Mouse (Mus musculus) limb, embryonic 14.5 days (tissue): ENCODE results near the gene Orc3. TPM values are rescaled to one million over a fixed set of nuclear protein-coding genes. Genes with fewer than 3 reads are reported as not detected.

Experiments
- ATAC-seq: fragments of 200-750 bp; cut with Nextera tagmentation; 2 replicates; pipeline ENCODE4 v1.8.0; 2017; ENCODE audit warnings: low read depth, moderate number of reproducible peaks, moderate TSS enrichment; ENCODE audit not compliant: low FRiP score
- DNase-seq: peaks from one replicate; pipeline ENCODE4 v3.0.0-alpha.2; 2015; ENCODE audit warnings: low spot score
- H3K27ac ChIP-seq: fragments of 300-500 bp; sonication (generic); replicated peaks from 2 replicates; pipeline ENCODE4 v1.5.1; 2014; ENCODE audit warnings: low read depth, mild to moderate bottlenecking, low read length, moderate library complexity, mixed read lengths
- H3K27me3 ChIP-seq: fragments of 300-500 bp; sonication (generic); 2 replicates; pipeline ENCODE4 v1.6.1; 2014; ENCODE audit warnings: low read length, mixed read lengths; ENCODE audit not compliant: control insufficient read depth, insufficient read depth
- H3K36me3 ChIP-seq: fragments of 300-500 bp; sonication (generic); 2 replicates; pipeline ENCODE4 v1.6.1; 2014; ENCODE audit warnings: mild to moderate bottlenecking, low read length, moderate library complexity, mixed read lengths; ENCODE audit not compliant: control insufficient read depth, insufficient read depth
- H3K4me1 ChIP-seq: fragments of 300-500 bp; sonication (generic); 2 replicates; pipeline ENCODE4 v1.6.1; 2014; ENCODE audit warnings: antibody characterized with exemption, low read length, mixed read lengths; ENCODE audit not compliant: control insufficient read depth, insufficient read depth
- H3K4me2 ChIP-seq: fragments of 300-500 bp; sonication (generic); replicated peaks from 2 replicates; pipeline ENCODE4 v1.6.1; 2014; ENCODE audit warnings: low read depth, mild to moderate bottlenecking, low read length, moderate library complexity; ENCODE audit not compliant: severe bottlenecking
- H3K4me3 ChIP-seq: fragments of 300-500 bp; sonication (generic); replicated peaks from 2 replicates; pipeline ENCODE4 v1.5.1; 2014; ENCODE audit warnings: low read length
- H3K9ac ChIP-seq: fragments of 300-500 bp; sonication (generic); 2 replicates; pipeline ENCODE4 v1.6.1; 2014; ENCODE audit warnings: mild to moderate bottlenecking, low read depth, low read length, moderate library complexity; ENCODE audit not compliant: severe bottlenecking
- H3K9me3 ChIP-seq: fragments of 300-500 bp; sonication (generic); 2 replicates; pipeline ENCODE4 v1.6.1; 2016; ENCODE audit warnings: low read length; ENCODE audit not compliant: control insufficient read depth
- POLR2A ChIP-seq: fragments of 200-500 bp; IDR thresholded peaks from 2 replicates; pipeline ENCODE4 v1.8.0; 2012; ENCODE audit warnings: inconsistent platforms, mild to moderate bottlenecking, moderate library complexity, borderline replicate concordance; ENCODE audit not compliant: insufficient read depth, insufficient read length; ENCODE audit errors: extremely low read depth
- WGBS: fragments of 180-500 bp; shearing (Covaris S2); extraction: QIAGEN DNeasy Blood & Tissue Kit; methylation state at CpG from one replicate; pipeline ENCODE4 v1.1.7; 2014; 5-methylcytosine and 5-hydroxymethylcytosine counted together
- polyA plus RNA-seq, 2 experiments: library from polyadenylated mRNA; depleted of rRNA in 1 of 2; stranded (reverse) in 1 of 2; unstranded in 1 of 2; fragments of >200 nt; fragmentation: Nextera tagmentation in 1 of 2; extraction: Ambion mirVana in 1 of 2; gene quantifications; 2 replicates each; pipeline versions ENCODE4 v1.2.1 to v1.2.3; 2012 to 2014

Orc3 gene
- polyA plus RNA-seq, 2 experiments: 59.4 to 93.3 TPM

GRCm38 (mm10) chr4:34551966-34552365, 62.8 kb downstream of the Orc3 start:
- Histone ChIP-seq H3K36me3 (no peaks in the 10 kb centered on the region), H3K9ac (peak overlapping the region; percentile 98), H3K4me1 (peaks cover 17% of the 10 kb centered on the region), H3K27me3 (no peaks in the 10 kb centered on the region), H3K4me2 (peak overlapping the region; percentile 55), H3K27ac (no peak overlapping the region), H3K4me3 (peak overlapping the region; percentile 97), H3K9me3 (no peaks in the 10 kb centered on the region)
- ATAC-seq: no peak
- no peak for DNase-seq
- 10% methylated on average over 3 of the region's 3 CpGs for WGBS
- TF ChIP-seq POLR2A: no peak

- Histone ChIP-seq H3K4me2 (peak overlapping the region; percentile 55), H3K27ac (peak overlapping the region; percentile 94), H3K27me3 (no peaks in the 10 kb centered on the region), H3K4me1 (peaks cover 17% of the 10 kb centered on the region), H3K36me3 (no peaks in the 10 kb centered on the region), H3K9ac (peak overlapping the region; percentile 98), H3K9me3 (no peaks in the 10 kb centered on the region), H3K4me3 (peak overlapping the region; percentile 97)
- peak; percentile 88 for DNase-seq
- no peak for TF ChIP-seq POLR2A
- peak; percentile 41; the same call in 1 of the 2 replicates for ATAC-seq
- under 1% methylated on average over 36 of the region's 50 CpGs for WGBS
These were observed 63.5 kb downstream of the Orc3 start for GRCm38 (mm10) chr4:34551098-34551809.

GRCm38 (mm10) chr4:34550748-34551097, 64.0 kb downstream of the Orc3 start, which contains the start of gene Akirin2:
Gene Akirin2 (plus strand): TSS chr4:34550937.
- WGBS: under 1% methylated on average over 37 of the region's 53 CpGs
- H3K9ac ChIP-seq: peak within 1 kb of the TSS; percentile 98
- DNase-seq: no peak
- H3K4me2 ChIP-seq: peak within 1 kb of the TSS; percentile 55
- peak; percentile 53 for ATAC-seq
- no peak for TF ChIP-seq POLR2A
- no peaks in the 10 kb centered on the region for H3K27me3 ChIP-seq
- peak within 1 kb of the TSS; percentile 97 for H3K4me3 ChIP-seq
- no peaks in the 10 kb centered on the region for H3K9me3 ChIP-seq
- H3K36me3 ChIP-seq: no peaks in the 10 kb centered on the region
- H3K27ac ChIP-seq: peak within 1 kb of the TSS; percentile 94
- H3K4me1 ChIP-seq: peaks cover 14% of the 10 kb centered on the region

GRCm38 (mm10) chr4:34549981-34550747, 64.6 kb downstream of the Orc3 start:
- Histone ChIP-seq H3K27ac (peak overlapping the region; percentile 94), H3K9ac (peak overlapping the region; percentile 98), H3K9me3 (no peaks in the 10 kb centered on the region), H3K36me3 (no peaks in the 10 kb centered on the region), H3K4me1 (peaks cover 14% of the 10 kb centered on the region), H3K4me3 (peak overlapping the region; percentile 97), H3K4me2 (peak overlapping the region; percentile 49), H3K27me3 (no peaks in the 10 kb centered on the region)
- DNase-seq (peak; percentile 95), ATAC-seq (peak; percentile 94)
- WGBS: 2% methylated on average over 36 of the region's 38 CpGs
- peak; percentile 72; the same call in 1 of the 2 replicates for TF ChIP-seq POLR2A

- TF ChIP-seq POLR2A: no peak
- Histone ChIP-seq H3K27ac (no peak overlapping the region), H3K4me2 (no peak overlapping the region), H3K36me3 (no peaks in the 10 kb centered on the region), H3K4me1 (no peaks in the 10 kb centered on the region), H3K4me3 (no peak overlapping the region), H3K9me3 (no peaks in the 10 kb centered on the region), H3K9ac (no peak overlapping the region), H3K27me3 (no peaks in the 10 kb centered on the region)
- WGBS: 80% methylated on average over 6 of the region's 6 CpGs
- ATAC-seq (no peak), DNase-seq (no peak)
These were observed 84.8 kb downstream of the Orc3 start for GRCm38 (mm10) chr4:34529941-34530340.
